Mouse (Mus musculus) hindbrain, embryonic 16.5 days (tissue): ENCODE measurements around the gene Atcay. TPM values are rescaled to one million over a fixed set of nuclear protein-coding genes. Genes with fewer than 3 reads are reported as not detected.

Experiments
- ATAC-seq: fragments of 200-750 bp; cut with Nextera tagmentation; 2 replicates; pipeline ENCODE4 v1.8.0; 2017; ENCODE audit warnings: moderate TSS enrichment, moderate library complexity
- H3K27ac ChIP-seq: fragments of 300-500 bp; sonication (generic); 2 replicates; pipeline ENCODE4 v1.5.1; 2014; ENCODE audit warnings: low read depth, mild to moderate bottlenecking, control low read depth, low read length, moderate library complexity
- H3K27me3 ChIP-seq: fragments of 300-500 bp; sonication (generic); replicated peaks from 2 replicates; pipeline ENCODE4 v1.6.1; 2014; ENCODE audit warnings: low read length; ENCODE audit not compliant: control insufficient read depth, insufficient read depth
- H3K36me3 ChIP-seq: fragments of 300-500 bp; sonication (generic); 2 replicates; pipeline ENCODE4 v1.6.1; 2014; ENCODE audit warnings: mild to moderate bottlenecking, low read length, moderate library complexity, mixed read lengths; ENCODE audit not compliant: control insufficient read depth, insufficient read depth
- H3K4me1 ChIP-seq: fragments of 300-500 bp; sonication (generic); 2 replicates; pipeline ENCODE4 v1.6.1; 2014; ENCODE audit warnings: low read depth, low read length; ENCODE audit not compliant: control insufficient read depth, insufficient read depth
- H3K4me2 ChIP-seq: fragments of 300-500 bp; sonication (generic); 2 replicates; pipeline ENCODE4 v1.6.1; 2014; ENCODE audit warnings: mild to moderate bottlenecking, low read length, control low read depth, moderate library complexity
- H3K4me3 ChIP-seq: fragments of 300-500 bp; sonication (generic); 2 replicates; pipeline ENCODE4 v1.5.1; 2014; ENCODE audit warnings: mild to moderate bottlenecking, low read length, control low read depth, moderate library complexity
- H3K9ac ChIP-seq: fragments of 300-500 bp; sonication (generic); 2 replicates; pipeline ENCODE4 v1.6.1; 2014; ENCODE audit warnings: low read depth, mild to moderate bottlenecking, control low read depth, low read length, moderate library complexity
- H3K9me3 ChIP-seq: fragments of 300-500 bp; sonication (generic); 2 replicates; pipeline ENCODE4 v1.6.1; 2014; ENCODE audit warnings: mild to moderate bottlenecking, low read length, moderate library complexity; ENCODE audit not compliant: control insufficient read depth
- WGBS: fragments of 180-500 bp; shearing (Covaris S2); extraction: QIAGEN DNeasy Blood & Tissue Kit; methylation state at CpG from one replicate; pipeline ENCODE4 v1.1.7; 2014; 5-methylcytosine and 5-hydroxymethylcytosine counted together
- polyA plus RNA-seq: library from polyadenylated mRNA; unstranded; fragments of >200 nt; fragmentation: Nextera tagmentation; extraction: Ambion mirVana; gene quantifications from 2 replicates; pipeline ENCODE4 v1.2.1, GENCODE M21; 2015

Gene Atcay
- polyA plus RNA-seq, 1 experiment from 2014 or later = 85.6 TPM

DNA sequence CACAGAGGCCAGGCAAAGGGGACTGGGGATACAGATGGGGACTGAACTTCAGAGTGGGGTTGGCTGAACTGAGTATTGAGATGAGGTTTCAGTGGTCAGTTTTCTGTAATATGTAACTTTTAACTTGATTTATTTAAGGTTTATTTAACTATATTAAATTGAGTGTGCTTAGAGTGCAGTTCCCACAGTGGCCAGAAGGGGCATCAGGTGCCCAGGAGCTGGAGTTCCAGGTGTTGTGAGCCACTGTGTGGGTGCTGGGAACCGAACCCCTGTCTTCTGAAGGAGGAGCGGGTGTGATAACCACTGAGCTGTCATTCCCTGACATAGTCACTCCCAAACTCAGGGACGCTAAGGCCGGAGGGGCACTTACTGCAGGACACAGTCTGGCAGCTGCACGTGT is 20.5 kb downstream of the Atcay start:
- peaks cover 61% of the 10 kb centered on the region for H3K36me3 ChIP-seq
- H3K4me3 ChIP-seq = no peak overlapping the region
- WGBS = 100% methylated on average over 5 of the region's 5 CpGs
- no peaks in the 10 kb centered on the region for H3K4me1 ChIP-seq
- no peak overlapping the region for H3K4me2 ChIP-seq
- peaks cover 3% of the 10 kb centered on the region; the same call in 1 of the 2 replicates for H3K9me3 ChIP-seq
- H3K27me3 ChIP-seq = no peaks in the 10 kb centered on the region
- ATAC-seq = no peak
- H3K9ac ChIP-seq = no peak overlapping the region
- H3K27ac ChIP-seq = no peak overlapping the region

DNA sequence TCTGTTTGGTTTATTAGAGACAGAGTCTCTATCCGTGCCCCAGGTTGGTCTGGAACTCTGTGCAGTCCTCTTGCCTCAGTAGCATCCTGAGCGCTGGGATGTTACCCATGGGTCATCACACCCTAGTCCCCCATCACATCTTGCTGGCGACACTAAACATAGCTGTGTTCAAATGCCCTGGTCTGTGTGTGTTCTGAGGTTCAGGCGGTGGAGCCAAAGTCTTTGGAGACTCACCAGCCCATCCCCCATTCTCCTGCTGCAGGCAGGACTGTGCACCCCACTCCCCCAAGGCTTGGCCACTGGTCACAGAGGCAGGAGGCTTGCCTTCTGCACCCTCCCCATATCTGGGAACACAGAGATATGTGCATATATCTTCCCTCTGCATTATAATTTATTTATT is 26.5 kb downstream of the Atcay start:
- Histone ChIP-seq H3K36me3 (peaks cover 12% of the 10 kb centered on the region; the same call in 1 of the 2 replicates), H3K9me3 (no peaks in the 10 kb centered on the region), H3K4me2 (no peak overlapping the region), H3K27ac (no peak overlapping the region), H3K27me3 (no peaks in the 10 kb centered on the region; the same call in 1 of the 2 replicates), H3K9ac (no peak overlapping the region), H3K4me3 (no peak overlapping the region), H3K4me1 (no peaks in the 10 kb centered on the region)
- WGBS = 71% methylated on average over 4 of the region's 4 CpGs
- peak; percentile 21; the same call in 1 of the 2 replicates for ATAC-seq

DNA sequence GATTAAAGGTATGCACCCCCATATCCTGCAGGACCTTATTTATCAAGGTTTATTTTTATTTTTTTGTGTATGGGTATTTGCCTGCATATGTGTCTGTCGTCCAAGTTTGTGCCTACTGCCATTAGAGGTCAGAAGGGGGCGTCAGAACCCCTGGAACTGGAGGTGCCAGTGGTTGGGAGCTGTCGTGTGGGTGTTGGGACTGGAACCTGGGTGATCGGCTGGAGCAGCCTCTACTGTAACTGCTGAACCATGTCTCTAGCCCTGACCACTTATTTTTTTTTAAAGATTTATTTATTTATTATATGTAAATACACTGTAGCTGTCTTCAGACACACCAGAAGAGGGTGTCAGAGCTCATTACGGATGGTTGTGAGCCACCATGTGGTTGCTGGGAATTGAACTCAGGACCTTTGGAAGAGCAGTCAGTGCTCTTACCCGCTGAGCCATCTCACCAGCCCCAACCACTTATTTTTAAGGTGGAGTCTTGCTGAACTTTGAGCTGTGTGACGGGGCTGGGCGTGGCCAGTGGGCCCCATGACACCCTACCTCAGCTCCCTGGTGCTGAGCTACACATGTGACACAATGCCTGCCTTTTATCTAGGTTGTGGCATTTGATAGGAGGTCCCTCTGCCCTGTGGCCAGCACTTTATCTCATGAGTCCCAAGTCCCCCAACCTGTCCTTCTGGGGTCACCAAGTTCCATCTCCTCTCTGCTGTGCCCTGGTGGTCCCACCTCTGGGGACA is 27.5 kb downstream of the Atcay start:
- ATAC-seq = peak; percentile 7; the same call in 1 of the 2 replicates
- Histone ChIP-seq H3K4me1 (no peaks in the 10 kb centered on the region), H3K27ac (0 out of 2 replicates have a peak overlapping the region, but pooled peaks have one; percentile 16)

DNA sequence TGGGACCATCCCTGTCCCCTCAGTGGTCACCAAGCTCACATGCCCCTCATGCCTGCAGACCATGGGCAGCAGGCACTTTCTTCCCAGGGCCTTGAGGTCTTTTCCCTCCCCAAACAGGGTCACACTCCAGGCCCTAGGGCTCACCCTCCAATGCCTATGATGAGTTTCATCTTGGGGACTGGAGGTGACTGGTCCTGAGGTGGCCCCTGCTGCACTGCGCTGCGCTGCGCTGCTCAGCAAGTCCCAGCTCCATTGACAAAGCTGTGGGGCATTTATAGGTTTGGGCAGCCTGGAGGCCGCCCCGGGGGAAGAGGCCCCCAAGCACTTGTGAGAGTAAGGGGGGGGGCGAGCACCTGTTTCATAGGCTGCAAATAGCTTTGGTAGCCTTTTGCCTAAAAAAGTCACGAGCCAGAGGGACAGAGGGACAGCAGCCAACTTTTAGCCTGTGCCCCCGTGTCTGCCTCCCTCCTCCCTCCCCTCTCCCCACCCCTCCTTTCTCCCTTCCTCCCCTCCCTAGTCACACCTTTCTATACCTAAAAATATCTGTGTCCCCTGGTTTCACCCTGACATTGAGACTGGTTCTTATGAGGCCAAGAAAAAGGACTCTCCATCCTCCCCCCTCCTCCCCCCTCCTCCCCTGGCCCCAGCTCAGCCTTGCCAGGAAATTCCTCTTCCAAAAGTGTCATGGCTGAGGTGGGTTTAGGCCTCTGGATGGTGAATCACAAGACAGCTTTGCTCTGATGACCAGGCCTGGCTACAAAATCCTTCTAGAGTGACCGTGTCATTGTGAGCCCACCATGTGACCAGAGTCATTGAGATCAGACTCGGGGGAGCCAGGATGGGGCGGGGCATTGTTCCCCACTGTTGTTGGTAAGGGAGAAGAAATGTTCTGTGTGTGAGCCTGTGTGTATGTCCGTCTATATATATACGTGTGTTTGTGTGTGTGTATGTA is 28.6 kb downstream of the Atcay start, which contains the start of gene Nmrk2:
Gene Nmrk2 (minus strand): TSS at position 245 of the 952 bp plus-strand sequence.
- no peaks in the 10 kb centered on the region for H3K4me1 ChIP-seq
- no peak within 1 kb of the TSS for H3K4me3 ChIP-seq
- no peak within 1 kb of the TSS for H3K4me2 ChIP-seq
- H3K36me3 ChIP-seq = peaks cover 3% of the 10 kb centered on the region; the same call in 1 of the 2 replicates
- no peak within 1 kb of the TSS for H3K27ac ChIP-seq
- 0 out of 2 replicates have a peak within 1 kb of the TSS, but pooled peaks have one; percentile 28 for H3K9ac ChIP-seq
- no peaks in the 10 kb centered on the region for H3K9me3 ChIP-seq
- no peak for ATAC-seq
- WGBS = 58% methylated on average over 13 of the region's 13 CpGs
- peaks cover 2% of the 10 kb centered on the region; the same call in 1 of the 2 replicates for H3K27me3 ChIP-seq

More for the DNA sequence above, 27.5 kb downstream of the Atcay start:
- 66% methylated on average over 8 of the region's 8 CpGs for WGBS
- Histone ChIP-seq H3K9me3 (no peaks in the 10 kb centered on the region), H3K9ac (no peak overlapping the region), H3K4me2 (no peak overlapping the region), H3K36me3 (peaks cover 8% of the 10 kb centered on the region; the same call in 1 of the 2 replicates), H3K27me3 (no peaks in the 10 kb centered on the region; the same call in 1 of the 2 replicates), H3K4me3 (no peak overlapping the region)

DNA sequence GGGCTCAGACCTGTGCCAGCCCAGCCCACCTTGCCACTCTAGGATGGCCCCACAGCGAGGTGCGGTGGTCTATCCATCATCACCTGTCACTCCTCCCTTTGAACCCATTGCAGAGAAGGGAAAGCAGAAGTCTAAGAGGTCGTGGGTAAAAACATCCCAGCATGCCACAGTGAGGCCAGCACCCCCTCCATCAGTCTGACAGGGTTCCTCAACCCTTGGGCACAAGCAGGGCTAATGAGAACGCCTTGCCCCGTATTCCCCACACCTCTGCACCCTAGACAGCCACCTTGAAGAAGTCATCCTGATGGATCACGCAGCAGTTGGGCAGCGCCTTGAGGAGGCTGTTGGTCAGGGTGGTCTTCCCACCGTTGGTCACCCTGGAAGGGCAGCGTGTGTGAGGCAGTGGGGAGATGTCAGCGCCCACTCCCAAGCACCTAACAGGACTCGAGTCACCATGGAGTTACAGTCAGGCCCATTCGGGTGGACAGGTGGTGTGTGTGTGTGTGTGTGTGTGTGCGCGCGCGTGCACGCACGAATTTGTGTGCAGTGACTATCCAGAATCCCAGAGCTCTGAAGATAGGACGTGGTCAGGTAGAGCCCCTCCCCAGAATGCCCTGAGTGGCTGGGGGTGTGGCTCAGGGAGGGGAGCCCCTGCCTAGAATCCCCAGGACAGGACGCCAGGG is 29.9 kb downstream of the Atcay start:
- no peak for ATAC-seq
- peaks cover 11% of the 10 kb centered on the region for H3K27me3 ChIP-seq
- H3K4me3 ChIP-seq = no peak overlapping the region
- H3K9ac ChIP-seq = no peak overlapping the region
- no peak overlapping the region for H3K4me2 ChIP-seq
- H3K27ac ChIP-seq = no peak overlapping the region
- H3K36me3 ChIP-seq = no peaks in the 10 kb centered on the region
- 79% methylated on average over 20 of the region's 20 CpGs for WGBS
- no peaks in the 10 kb centered on the region for H3K4me1 ChIP-seq
- no peaks in the 10 kb centered on the region for H3K9me3 ChIP-seq

DNA sequence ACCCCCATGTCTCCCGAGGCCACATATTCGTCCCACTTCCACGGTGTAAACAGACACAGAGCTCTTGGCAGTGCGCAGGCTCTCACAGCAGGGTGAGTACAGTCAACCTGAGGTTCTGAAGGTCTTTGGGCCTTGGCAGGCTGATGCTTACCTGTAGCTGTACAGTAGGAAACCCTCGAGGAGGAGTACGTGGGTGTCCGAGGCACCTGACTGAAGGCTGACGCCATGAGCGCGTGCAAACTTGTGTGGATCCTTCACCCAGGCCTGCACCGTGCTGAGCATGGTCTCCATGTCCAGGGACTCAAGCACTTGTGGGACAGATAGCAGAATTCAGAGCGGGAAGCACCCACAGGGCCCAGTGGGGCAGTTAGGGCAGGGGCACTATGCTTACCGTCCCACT is 30.5 kb downstream of the Atcay start:
- H3K4me1 ChIP-seq = no peaks in the 10 kb centered on the region
- no peak overlapping the region for H3K9ac ChIP-seq
- H3K9me3 ChIP-seq = no peaks in the 10 kb centered on the region
- 87% methylated on average over 13 of the region's 13 CpGs for WGBS
- peaks cover 14% of the 10 kb centered on the region for H3K27me3 ChIP-seq
- no peak for ATAC-seq
- no peaks in the 10 kb centered on the region for H3K36me3 ChIP-seq
- no peak overlapping the region for H3K4me2 ChIP-seq
- no peak overlapping the region for H3K4me3 ChIP-seq
- H3K27ac ChIP-seq = no peak overlapping the region

DNA sequence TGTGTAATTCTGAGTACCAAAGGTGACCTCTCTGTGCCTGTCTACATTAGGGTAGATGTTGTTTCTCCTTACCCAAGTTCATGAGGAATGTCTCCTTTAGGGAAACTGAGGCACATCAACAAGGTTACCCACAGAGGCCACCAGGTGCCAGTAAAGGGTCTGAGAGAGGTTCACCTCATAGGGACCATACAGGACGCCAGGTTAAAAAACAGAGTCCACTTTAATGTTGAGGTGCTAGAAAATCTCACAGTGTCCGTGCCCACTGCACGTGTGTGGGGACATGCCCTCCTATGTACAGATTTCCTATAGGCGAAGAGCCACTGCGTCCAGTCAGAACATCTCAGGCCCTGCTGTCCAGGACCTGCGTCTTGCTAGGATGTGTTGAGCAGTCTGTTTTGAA is 31.6 kb downstream of the Atcay start:
- Histone ChIP-seq H3K9ac (no peak overlapping the region), H3K4me3 (no peak overlapping the region), H3K27me3 (peaks cover 14% of the 10 kb centered on the region), H3K4me2 (no peak overlapping the region), H3K27ac (no peak overlapping the region), H3K9me3 (no peaks in the 10 kb centered on the region), H3K36me3 (no peaks in the 10 kb centered on the region), H3K4me1 (peaks cover 8% of the 10 kb centered on the region)
- 83% methylated on average over 6 of the region's 6 CpGs for WGBS
- ATAC-seq = no peak

DNA sequence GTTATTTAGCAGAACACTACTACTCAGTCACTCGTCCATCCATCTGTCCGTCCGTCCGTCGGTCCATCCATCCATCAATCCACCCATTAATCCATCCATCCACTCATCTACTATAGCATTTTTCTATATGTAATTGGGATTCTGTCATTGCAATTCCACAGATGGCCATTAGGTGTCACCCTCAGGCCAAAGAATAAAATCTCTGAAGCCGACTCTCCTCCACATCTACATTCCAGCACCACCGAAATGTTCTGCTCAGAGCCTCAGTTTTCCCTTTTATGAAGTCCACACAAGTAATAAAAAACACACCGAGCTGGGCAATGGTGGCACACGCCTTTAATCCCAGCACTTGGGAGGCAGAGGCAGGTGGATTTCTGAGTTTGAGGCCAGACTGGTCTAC is 32.4 kb downstream of the Atcay start:
- no peaks in the 10 kb centered on the region for H3K9me3 ChIP-seq
- 2% methylated on average over 9 of the region's 9 CpGs for WGBS
- H3K4me1 ChIP-seq = peaks cover 10% of the 10 kb centered on the region
- no peak overlapping the region for H3K4me3 ChIP-seq
- H3K27ac ChIP-seq = no peak overlapping the region
- no peaks in the 10 kb centered on the region for H3K36me3 ChIP-seq
- H3K4me2 ChIP-seq = no peak overlapping the region
- no peak overlapping the region for H3K9ac ChIP-seq
- peaks cover 14% of the 10 kb centered on the region for H3K27me3 ChIP-seq
- no peak for ATAC-seq
